Mouse (Mus musculus) spleen, adult 2 months (tissue): Measurements from ENCODE around the gene Slc45a3. TPM values are rescaled to one million over a fixed set of nuclear protein-coding genes. Genes with fewer than 3 reads are reported as not detected.

Experiments used
- DNase-seq, 2 experiments: peaks; one replicate each; pipeline versions ENCODE4 v3.0.0 to v3.0.0-alpha.2; 2012 to 2021; ENCODE audit warnings: low spot score in 2 of 2, low read depth in 1 of 2
- H3K27ac ChIP-seq: fragments of 200-500 bp; 2 replicates; pipeline ENCODE4 v1.5.1; 2012; ENCODE audit warnings: low read length, inconsistent platforms; ENCODE audit not compliant: insufficient read depth
- H3K27me3 ChIP-seq: fragments of 200-500 bp; 2 replicates; pipeline ENCODE4 v1.6.1; 2012; ENCODE audit warnings: mild to moderate bottlenecking, moderate library complexity, low read length, inconsistent platforms; ENCODE audit not compliant: control insufficient read depth, insufficient read depth
- H3K36me3 ChIP-seq: fragments of 200-500 bp; 2 replicates; pipeline ENCODE4 v1.6.1; 2012; ENCODE audit warnings: mild to moderate bottlenecking, low read length, inconsistent platforms; ENCODE audit not compliant: control insufficient read depth, insufficient read depth
- H3K4me1 ChIP-seq: fragments of 200-500 bp; 2 replicates; pipeline ENCODE4 v1.6.1; 2011; ENCODE audit warnings: inconsistent platforms; ENCODE audit not compliant: control insufficient read depth, insufficient read depth, insufficient read length
- H3K4me3 ChIP-seq: fragments of 200-500 bp; 2 replicates; pipeline ENCODE4 v1.5.1; 2011; ENCODE audit warnings: mild to moderate bottlenecking, inconsistent platforms; ENCODE audit not compliant: insufficient read depth, insufficient read length; ENCODE audit errors: extremely low read depth
- CTCF ChIP-seq: fragments of 200-500 bp; IDR thresholded peaks from 2 replicates; pipeline ENCODE4 v1.5.1; 2011; ENCODE audit warnings: mild to moderate bottlenecking, inconsistent platforms; ENCODE audit not compliant: insufficient read depth, insufficient read length, insufficient replicate concordance; ENCODE audit errors: extremely low read depth
- POLR2A ChIP-seq: fragments of 200-500 bp; IDR thresholded peaks from 2 replicates; pipeline ENCODE4 v1.6.1; 2011; ENCODE audit warnings: low read depth, low read length, inconsistent platforms
- WGBS: fragments of 180-500 bp; shearing (Covaris S2); methylation state at CpG from one replicate; pipeline ENCODE4 v1.1.7; 2018; 5-methylcytosine and 5-hydroxymethylcytosine counted together
- polyA plus RNA-seq: library from polyadenylated mRNA; depleted of rRNA; stranded (reverse); fragments of >200 nt; gene quantifications from 2 replicates; pipeline ENCODE4 v1.2.3, GENCODE M21; 2012; rRNA removed

Gene Slc45a3
- polyA plus RNA-seq, 1 experiment, result 23.9 TPM

DNA sequence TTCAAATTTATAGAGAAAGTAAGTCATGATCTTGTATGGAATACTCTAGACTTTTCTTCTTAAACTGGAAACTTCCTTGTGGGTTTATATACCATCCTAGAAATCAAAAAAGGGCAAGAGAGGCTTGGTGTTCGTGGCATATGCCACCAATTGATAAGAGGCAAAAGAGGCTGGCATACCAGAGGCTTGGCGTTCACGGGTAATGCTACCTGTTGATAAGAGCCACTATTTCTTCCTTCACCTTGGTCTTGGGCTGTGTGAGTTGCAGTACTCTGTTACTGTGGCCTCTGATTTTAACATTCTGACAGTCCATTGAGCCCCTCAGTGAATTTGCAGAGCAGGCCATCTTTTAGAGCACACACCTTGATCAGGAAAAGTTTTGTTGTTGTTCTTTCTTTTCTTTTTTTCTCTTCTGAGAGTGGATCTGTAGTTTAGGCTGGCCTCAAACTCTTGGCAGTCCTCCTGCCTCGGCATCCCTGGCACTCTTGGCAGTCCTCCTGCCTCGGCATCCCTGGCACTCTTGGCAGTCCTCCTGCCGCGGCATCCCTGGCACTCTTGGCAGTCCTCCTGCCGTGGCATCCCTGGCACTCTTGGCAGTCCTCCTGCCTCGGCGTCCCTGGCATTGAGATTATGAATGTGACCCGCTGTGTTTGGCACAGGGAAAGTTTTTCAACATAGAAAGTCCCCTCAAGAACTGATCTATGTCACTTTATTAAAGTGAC is 64.3 kb downstream of the Slc45a3 start:
- Histone ChIP-seq H3K4me3 (no peak overlapping the region), H3K4me1 (no peaks in the 10 kb centered on the region), H3K27me3 (no peaks in the 10 kb centered on the region), H3K36me3 (peaks cover 54% of the 10 kb centered on the region), H3K27ac (peak overlapping the region; percentile 62; the same call in 1 of the 2 replicates)
- no peak for DNase-seq
- no peak for TF ChIP-seq CTCF
- TF ChIP-seq POLR2A, result no peak
- 81% methylated on average over 11 of the region's 11 CpGs for WGBS

- TF ChIP-seq CTCF (no peak), POLR2A (no peak)
- Histone ChIP-seq H3K27me3 (no peaks in the 10 kb centered on the region), H3K4me3 (no peak overlapping the region), H3K27ac (no peak overlapping the region), H3K36me3 (peaks cover 48% of the 10 kb centered on the region), H3K4me1 (no peaks in the 10 kb centered on the region)
- 95% methylated on average over 5 of the region's 5 CpGs for WGBS
- no peak for DNase-seq
Measured at GRCm38 (mm10) chr1:132027978-132028377, 65.2 kb downstream of the Slc45a3 start.

GRCm38 (mm10) chr1:132028413-132028812 is 65.6 kb downstream of the Slc45a3 start:
- peaks cover 46% of the 10 kb centered on the region for H3K36me3 ChIP-seq

DNA sequence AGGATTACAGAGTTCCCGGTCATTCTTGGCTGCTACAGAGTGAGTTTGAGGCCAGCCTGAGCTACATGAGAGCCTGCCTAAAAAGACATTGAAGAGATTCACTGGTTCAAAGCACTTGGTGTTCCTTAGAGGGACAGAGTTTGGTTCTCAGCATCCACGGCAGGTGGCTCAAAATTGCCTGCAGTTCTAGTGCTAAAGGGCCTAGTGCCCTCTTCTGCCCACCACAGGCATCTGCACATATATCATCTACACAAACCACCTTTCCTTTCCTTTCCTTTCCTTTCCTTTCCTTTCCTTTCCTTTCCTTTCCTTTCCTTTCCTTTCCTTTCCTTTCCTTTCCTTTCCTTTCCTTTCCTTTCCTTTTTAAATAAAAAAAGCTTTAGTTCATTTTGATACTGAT is 67.8 kb downstream of the Slc45a3 start:
- Histone ChIP-seq H3K36me3 (peaks cover 33% of the 10 kb centered on the region), H3K4me1 (no peaks in the 10 kb centered on the region), H3K4me3 (no peak overlapping the region), H3K27me3 (no peaks in the 10 kb centered on the region), H3K27ac (no peak overlapping the region)
- DNase-seq, result peak in 1 of 2 experiments; percentile 17
- WGBS, result 84% methylated on average over 2 of the region's 2 CpGs
- TF ChIP-seq POLR2A (no peak), CTCF (no peak)

More at GRCm38 (mm10) chr1:132028413-132028812, 65.6 kb downstream of the Slc45a3 start:
- 86% methylated on average over 9 of the region's 9 CpGs for WGBS
- DNase-seq, result no peak
- no peaks in the 10 kb centered on the region for H3K4me1 ChIP-seq
- no peak overlapping the region for H3K4me3 ChIP-seq
- TF ChIP-seq CTCF, result no peak
- no peak overlapping the region for H3K27ac ChIP-seq
- H3K27me3 ChIP-seq, result no peaks in the 10 kb centered on the region

DNA sequence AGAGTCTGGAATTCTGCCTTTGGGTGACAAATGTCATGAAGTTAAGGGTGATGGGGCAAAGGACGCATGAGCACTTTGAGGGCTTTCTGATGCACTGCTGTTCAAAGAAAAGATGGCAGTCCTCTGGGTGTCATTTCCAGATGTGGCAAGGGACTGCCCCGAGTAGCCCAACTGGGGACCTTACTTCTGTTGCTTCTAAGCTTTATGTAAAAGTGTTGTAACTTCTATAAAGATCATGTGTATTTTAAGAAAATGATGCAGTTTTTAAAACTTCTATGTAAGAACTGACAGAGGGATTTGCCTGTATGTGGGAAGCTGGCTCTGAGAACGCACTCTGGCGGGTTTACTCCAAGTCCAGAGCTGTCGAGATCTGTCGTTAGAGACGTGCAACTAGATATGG is 69.4 kb downstream of the Slc45a3 start:
- no peak for TF ChIP-seq POLR2A
- TF ChIP-seq CTCF, result no peak
- peaks cover 28% of the 10 kb centered on the region for H3K36me3 ChIP-seq
- no peaks in the 10 kb centered on the region for H3K27me3 ChIP-seq
- no peaks in the 10 kb centered on the region for H3K4me1 ChIP-seq
- no peak for DNase-seq
- no peak overlapping the region for H3K4me3 ChIP-seq
- H3K27ac ChIP-seq, result no peak overlapping the region
- 91% methylated on average over 7 of the region's 7 CpGs for WGBS

Other genes starting within 250 kb of the Slc45a3 start
- 0.14 TPM in 1 of 2 replicates, not detected in the other for gene Slc26a9, start 218.9 kb upstream of the Slc45a3 start, polyA plus RNA-seq
- gene Pm20d1, start 165.6 kb upstream of the Slc45a3 start, polyA plus RNA-seq, result 0.11 and 0.25 TPM in 2 replicates
- 22.9 and 41.1 TPM in 2 replicates for gene Slc41a1, start 135.5 kb upstream of the Slc45a3 start, polyA plus RNA-seq
- 30.1 and 35.7 TPM in 2 replicates for gene Rab29, start 95.7 kb upstream of the Slc45a3 start, polyA plus RNA-seq
- gene Nucks1, start 52.4 kb upstream of the Slc45a3 start, polyA plus RNA-seq, result 4.5 and 4.7 TPM in 2 replicates
- 33.1 and 33.5 TPM in 2 replicates for gene Elk4, start 44.6 kb downstream of the Slc45a3 start, polyA plus RNA-seq
- 1.0 and 1.1 TPM in 2 replicates for gene Mfsd4a, start 105.1 kb downstream of the Slc45a3 start, polyA plus RNA-seq
- 2.3 and 2.5 TPM in 2 replicates for gene Cdk18, start 176.7 kb downstream of the Slc45a3 start, polyA plus RNA-seq
- not detected in 2 replicates for gene Lemd1, start 228.5 kb downstream of the Slc45a3 start, polyA plus RNA-seq
- not detected in 2 replicates for gene AC124108.1, start 228.5 kb downstream of the Slc45a3 start, polyA plus RNA-seq